Mouse (Mus musculus): ENCODE results near the gene Isg15.
A peak's percentile ranks its signal among the peaks of the same experiment; 100 is the strongest.

Gene Isg15

DNA sequence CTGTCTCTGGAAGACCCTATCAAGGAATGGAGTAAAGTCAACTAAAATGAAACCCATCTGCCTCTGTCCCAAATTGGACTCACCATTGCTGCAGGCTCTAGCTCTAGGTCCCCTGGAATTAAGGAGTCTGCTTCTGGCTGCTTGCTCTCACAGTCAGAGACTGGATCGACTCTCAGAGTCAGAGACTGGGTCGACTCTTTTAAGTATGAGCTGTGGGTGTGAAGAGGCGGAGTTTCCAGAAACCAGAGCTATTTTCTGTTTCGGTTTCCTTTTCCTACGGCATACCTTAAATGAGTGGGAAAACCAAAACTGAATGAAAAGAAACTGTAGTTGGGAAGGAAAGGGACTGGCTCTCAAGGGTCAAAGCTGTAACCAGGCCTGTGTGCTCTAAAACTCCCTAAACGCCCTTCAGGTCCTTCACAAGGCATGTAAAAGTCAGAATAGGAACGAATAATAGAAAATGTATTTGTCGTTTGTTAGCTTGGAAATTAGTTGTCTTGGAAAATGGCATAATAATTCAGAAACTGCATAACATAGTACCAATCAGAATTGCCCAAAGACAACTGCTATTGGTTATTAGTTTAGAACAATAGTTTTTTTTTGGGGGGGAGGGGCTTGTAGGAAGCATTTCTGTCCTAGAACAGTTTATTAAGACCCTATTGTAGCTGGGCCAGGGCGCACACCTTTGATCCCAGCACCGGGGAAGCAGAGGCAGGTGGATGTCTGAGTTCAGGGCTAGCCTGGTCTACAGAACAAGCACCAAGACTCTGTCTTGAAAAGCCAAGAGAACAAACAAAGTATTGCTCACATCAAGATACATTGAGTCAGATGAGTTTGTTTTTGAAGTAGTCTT is at the start of gene Isg15:
Gene Isg15, minus strand, starts transcription at position 196 of the 853 bp plus-strand sequence.
- DNase-seq (ENCODE audit: low spot score) = no peak

DNA sequence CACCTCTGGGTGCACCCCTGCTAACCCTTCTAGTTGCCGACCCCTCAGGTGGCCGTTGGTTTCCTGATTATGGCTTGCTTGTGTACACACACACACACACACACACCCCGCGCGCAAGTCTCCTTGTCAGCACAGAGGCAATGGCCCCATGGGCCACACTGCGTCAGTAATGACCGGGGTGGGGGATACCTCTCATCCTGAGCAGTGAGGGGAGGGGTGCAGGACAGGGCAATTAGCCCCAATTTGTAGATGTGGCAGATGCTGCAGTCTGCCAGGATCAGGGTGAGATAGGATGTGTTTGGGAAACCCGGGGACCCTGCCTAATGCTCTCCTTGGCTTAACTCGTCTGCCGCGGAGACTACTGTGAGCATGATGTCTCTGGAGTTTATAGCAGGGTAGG is 48.9 kb upstream of the Isg15 start:
- no peak for DNase-seq (ENCODE audit: low spot score)

DNA sequence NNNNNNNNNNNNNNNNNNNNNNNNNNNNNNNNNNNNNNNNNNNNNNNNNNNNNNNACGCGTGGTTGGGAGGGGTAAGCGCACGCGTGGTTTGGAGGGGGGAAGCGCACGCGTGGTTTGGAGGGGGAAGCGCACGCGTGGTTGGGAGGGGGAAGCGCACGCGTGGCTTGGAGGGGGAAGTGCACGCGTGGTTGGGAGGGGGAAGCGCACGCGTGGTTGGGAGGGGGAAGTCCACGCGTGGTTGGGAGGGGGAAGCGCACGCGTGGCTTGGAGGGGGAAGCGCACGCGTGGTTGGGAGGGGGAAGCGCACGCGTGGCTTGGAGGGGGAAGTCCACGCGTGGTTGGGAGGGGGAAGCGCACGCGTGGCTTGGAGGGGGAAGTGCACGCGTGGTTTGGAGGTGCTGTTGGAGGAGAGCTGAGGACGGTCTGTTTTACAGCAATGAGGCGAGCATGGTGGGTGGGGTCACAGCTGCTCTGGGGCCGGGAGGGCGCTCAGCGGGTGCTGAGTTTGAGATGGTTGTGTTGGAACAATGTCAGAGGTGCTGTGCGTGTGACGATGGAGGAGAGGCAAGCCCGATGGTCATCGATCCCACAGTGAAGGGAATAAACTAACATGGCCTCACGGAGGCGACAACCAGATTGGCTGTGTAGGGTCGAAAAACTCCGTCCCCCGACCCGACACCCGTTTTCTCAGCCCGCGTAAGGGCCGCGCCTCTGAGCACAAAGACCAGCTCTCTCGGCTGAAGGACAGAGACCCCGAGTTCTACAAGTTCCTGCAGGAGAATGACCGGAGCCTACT is 36.2 kb upstream of the Isg15 start:
- no peak for DNase-seq (ENCODE audit: low spot score)

DNA sequence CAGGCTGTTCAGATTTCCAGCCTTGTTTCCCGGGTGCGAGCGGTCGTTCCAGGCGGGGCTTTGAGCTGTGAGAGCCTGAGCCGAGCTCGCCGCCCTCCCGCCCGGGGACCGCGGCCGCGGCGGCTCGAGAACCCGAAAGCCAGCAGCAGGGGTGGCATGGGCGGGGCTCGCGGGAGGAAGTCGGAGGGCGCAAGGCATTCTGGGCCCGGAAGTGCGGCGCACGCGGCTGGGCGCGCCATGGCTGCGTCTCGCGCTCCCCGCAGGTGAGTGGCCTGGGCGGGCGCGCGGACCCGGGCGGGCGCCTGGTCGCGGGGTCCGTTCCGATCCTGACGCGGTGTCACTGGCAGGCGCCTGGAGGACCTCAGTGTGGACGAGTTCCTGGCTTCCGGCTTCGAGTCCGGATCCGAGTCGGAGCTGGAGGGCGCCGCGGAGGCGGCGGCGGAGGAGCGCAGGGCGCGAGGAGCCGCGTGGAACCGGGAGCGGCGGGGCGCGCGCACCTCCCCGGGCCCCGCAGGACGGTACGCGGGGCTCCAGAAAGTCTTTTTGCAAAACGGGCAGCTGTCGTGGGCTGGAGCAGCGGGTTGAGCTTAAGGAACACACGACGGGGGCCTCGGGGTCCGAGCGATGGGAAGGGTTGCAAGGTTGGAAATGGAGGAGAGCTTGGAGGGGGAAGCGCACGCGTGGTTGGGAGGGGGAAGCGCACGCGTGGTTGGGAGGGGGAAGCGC is 35.4 kb upstream of the Isg15 start, which contains the start of gene Noc2l:
Gene Noc2l, plus strand, starts transcription at position 203 of the 726 bp plus-strand sequence.
- DNase-seq (ENCODE audit: low spot score) = peak; percentile 86

DNA sequence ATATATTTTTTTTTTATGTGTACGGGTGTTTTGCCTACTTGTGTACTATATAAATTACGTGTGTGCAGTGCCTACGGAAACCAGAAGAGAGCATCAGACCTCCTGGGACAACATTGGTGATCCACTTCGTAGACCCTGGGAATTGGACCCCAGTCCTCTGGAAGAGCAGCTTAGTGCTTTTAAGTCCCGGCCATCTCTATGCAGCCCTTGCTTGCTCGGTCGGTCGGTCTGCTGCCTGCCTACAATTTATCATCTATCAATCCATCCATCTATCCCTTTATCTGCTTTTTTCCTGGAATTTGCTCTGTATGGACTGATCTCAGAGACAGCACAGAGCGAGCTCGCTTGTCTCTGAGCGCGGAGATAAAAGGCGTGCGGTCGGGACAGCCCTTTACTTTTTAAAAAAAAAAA is 34.7 kb upstream of the Isg15 start:
- no peak for DNase-seq (ENCODE audit: low spot score)

DNA sequence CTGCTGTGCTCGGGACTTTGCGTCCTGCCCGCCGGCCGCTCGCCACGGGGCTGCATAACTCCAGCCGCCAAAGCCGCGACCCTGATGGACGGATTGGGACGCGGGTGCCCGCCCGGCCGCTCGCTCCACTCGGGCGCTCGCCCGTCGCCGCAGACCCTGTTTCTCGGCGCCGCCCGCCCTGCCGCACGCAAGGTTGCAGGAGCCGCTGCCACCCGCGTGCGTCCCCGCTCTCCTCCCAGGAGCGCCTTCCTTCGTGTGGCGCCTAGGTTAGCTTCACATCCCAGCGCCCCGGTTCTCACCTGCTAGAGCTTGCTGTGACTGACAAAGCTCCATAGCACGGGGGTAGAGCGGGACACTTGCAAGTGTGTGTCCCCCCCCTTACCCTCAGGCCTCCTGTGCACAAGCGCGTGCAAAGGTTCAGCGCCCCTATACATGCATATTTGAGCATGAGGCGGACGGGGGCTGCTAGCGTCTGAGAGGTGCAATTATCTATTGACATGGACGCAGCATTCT is 34.1 kb upstream of the Isg15 start, which contains the start of gene Plekhn1:
Gene Plekhn1, minus strand, starts transcription at position 157 of the 513 bp plus-strand sequence.
- DNase-seq (ENCODE audit: low spot score) = peak; percentile 71

DNA sequence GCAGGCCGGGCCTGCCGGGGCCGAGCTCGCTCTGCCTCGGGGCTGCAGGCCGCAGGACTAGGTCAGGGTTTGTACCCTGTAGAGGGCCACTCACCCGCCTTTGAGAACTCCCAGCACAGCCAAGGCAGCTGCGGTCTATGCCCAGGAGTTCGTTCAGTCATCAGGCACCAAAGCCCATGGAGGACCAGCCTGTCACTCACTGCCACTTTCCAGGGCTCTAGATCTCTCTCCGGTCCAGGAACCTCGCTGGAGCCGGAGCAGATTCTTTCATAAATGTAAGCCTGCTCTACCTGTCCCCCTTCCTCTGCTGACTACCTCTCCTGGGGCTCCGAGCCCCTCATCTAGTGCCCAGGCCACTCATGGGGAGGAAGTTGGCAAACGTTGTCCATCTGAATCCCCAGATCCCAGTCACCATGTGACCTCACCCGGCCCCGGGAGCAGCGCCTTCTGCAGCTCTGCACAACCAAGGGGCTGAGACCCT is 33.4 kb upstream of the Isg15 start:
- no peak for DNase-seq (ENCODE audit: low spot score)

DNA sequence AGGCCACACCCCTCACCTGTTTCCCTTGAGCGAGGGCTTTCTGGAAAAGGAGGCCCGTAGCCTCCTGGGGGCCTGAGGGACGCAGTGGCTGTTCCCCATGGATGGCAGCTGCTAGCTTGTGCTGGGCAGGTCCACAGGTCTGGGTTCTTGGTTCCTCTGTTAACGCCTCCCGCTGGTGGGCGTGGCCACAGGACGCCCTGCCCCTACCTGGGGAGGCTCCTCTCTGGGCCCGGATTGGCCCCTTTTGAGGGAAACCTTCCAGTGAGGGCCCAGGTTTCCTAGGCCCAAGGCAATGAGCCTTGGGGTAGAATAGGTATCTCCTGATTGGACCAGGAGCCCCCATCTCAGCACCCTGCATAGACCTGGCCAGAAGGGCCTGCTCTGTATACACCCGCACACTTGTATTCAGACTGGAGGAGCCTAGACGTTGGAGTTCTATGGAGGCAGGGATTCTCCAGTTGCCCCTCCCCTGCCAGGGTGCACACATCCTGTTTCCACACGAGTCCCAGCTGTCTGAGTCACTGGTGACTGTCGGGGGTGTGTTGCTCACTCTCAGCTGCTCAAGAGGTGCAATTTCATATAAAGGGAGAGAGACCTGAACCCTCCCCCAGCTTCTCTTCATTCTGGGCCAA is 27.9 kb upstream of the Isg15 start:
- DNase-seq (ENCODE audit: low spot score) = peak; percentile 62

DNA sequence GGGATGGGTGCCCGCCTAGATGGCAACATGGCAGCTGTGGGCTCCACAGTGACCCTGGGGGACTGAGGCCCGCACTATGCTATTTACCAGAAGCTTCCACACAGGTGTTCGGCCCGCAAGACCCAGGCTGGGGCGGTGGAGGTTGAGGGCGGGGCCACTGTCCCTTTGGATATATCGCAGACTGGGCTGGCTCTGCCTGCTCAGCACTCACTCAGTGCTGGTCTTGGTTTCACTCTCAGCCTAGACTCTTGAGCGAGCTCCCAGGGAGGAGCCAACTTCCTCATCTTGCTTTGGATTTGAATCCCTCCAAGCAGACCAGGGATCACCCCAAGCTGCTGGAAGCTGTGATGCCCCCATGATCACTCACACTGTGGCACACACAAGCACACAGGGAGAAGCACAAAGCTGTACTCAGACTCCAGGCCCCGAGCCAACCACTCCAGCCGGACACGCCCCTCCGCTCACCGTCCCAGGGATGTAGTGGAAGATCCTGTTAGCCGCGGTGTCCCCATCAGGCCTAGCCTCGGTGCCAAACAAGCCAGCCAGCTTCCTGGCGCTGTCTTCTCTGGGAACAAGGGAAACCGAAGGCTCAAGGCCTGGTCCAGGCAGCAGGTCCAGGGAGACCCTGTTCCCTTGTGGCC is 27.3 kb upstream of the Isg15 start:
- peak; percentile 37 for DNase-seq (ENCODE audit: low spot score)

DNA sequence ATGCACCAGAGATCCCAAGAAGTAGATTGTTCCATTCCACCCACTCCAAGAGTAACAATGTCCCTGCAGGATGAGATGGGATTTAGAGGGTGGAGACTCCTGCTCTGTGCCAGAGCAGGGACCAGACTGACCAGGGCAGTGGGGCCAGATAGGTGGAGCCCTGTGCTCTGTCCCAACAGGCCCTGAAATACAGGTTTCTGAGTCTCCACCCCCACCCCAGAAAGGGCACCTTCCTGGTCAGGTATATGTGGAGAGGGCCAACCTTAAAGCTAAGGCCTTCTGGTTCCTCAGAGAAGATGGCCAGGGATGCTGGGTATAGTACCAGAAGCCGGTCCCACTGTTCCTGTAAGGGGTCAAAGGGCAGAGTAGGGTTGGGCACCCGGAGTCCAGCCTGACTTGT is 23.7 kb upstream of the Isg15 start:
- no peak for DNase-seq (ENCODE audit: low spot score)

DNA sequence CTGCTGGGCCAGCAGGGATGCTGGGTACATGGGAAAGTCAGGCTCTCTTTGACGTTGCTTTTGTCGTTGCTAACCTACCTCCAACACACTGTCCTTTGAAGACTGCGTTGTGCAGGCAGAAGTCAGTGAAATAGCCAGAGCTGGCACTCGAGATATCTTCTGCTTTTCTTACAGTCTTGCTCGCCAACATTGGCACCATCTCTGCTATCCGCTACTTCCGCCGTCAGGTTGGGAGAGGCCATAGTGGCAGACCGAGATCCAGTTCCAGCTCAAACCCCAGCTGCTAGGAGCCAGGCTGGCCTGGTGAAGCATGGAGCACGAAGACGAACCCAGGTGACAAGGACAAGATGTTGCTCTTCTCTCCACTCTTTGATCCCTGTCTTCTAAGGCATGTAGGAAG is 19.3 kb upstream of the Isg15 start:
- DNase-seq (ENCODE audit: low spot score) = no peak

DNA sequence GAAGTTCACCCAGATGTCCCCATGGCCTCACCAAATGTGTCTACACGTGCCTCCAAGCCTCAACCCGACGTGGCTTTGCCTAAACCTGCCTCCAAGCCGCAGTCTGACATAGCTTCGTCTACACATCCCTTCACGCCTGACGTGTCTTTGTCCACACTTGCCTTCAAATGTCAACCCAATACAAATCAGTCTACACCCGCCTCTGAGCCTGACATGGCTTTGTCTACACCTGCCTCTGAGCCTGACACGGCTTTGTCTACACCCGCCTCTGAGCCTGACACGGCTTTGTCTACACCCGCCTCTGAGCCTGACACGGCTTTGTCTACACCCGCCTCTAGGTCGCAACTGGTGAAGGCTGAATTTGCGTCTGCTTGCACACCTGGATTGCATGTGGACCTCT is 17.2 kb upstream of the Isg15 start:
- DNase-seq (ENCODE audit: low spot score) = no peak

DNA sequence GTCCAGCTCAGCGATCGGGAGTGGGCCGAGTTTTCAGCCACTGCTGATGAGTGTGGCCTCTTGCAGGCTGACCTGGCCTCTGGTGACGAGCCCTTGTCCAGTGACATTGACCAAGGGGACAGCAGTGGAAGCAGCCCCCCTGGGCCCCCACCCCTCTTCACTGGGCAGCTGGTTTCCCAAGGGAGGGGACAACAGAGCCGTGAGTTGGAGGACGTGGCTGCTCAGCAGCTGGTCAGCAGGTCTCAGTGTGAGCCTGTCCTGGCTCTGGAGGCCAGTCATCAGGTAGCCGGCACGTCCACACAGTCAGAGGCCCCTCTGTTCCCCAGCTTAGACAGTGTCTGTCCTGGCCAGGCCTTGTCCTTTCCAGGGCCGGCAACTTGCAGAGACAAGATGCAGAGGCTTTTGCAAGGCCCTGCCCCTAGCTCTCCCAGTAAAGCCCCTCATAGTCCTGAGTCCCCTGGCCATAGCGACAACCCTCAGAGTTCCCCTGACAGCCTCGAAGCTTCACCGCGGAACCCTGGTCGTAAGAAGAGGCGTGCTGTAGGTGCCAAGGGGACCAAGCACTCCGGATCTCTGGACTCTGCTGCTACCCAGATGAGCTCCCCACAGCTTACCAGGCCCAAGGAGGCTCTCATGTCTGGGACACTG is 16.5 kb upstream of the Isg15 start:
- DNase-seq (ENCODE audit: low spot score) = no peak

DNA sequence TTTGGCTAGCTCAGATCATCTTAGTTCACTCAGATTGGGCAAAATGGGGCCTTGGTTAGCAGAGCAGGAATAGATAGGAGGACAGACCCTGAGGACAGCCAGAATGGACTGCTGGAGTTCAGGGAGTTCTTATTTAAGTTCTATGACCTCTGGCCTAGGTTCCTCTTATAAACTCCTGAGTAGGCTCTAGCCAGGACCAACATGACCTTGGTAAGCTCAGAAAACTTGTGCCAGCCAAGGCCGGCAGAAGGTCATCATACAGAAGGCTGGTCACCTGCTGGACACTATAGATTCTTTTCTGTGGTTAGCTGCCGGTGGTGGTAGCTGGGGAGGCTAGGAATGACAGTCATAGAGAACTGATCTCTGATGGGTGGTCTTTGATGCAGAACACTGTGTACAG is 15.6 kb upstream of the Isg15 start:
- DNase-seq (ENCODE audit: low spot score) = no peak

DNA sequence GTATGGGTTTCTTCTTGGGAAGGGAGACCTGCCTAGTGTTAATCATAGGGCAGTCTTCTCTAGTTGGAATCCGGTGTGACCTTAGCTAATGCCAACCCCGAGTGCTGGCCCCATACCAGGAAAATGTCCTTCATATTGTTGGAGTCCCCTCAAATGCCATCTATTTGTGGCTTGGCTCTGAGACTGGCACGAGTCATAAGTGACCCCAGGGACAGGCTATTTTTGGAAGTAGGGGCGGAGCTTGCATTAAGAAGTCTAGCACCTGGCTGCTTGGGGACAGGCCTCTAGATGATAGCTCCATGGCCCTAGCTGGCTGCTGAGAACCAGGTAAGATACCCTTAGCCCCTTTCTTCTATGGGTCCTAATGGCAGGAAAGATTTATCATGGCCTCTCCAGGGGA is 15.0 kb upstream of the Isg15 start, which contains the start of gene Perm1:
Gene Perm1, plus strand, starts transcription at position 220 of the 400 bp plus-strand sequence.
- DNase-seq (ENCODE audit: low spot score) = no peak

DNA sequence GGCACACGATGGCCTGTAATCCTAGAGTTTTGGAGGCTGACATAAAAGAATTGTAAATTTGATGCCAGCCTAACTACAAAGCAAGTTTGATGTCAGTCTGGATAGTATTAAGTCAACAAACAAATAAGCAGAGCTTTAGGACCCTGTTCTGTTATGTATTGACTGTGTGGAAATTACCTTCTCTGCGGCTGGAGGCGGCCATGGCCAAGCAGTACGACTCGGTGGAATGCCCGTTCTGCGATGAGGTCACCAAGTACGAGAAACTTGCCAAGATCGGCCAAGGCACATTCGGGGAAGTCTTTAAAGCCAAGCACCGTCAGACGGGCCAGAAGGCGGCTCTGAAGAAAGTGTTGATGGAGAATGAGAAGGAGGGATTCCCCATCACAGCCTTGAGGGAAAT is 12.5 kb upstream of the Isg15 start:
- DNase-seq (ENCODE audit: low spot score) = no peak

DNA sequence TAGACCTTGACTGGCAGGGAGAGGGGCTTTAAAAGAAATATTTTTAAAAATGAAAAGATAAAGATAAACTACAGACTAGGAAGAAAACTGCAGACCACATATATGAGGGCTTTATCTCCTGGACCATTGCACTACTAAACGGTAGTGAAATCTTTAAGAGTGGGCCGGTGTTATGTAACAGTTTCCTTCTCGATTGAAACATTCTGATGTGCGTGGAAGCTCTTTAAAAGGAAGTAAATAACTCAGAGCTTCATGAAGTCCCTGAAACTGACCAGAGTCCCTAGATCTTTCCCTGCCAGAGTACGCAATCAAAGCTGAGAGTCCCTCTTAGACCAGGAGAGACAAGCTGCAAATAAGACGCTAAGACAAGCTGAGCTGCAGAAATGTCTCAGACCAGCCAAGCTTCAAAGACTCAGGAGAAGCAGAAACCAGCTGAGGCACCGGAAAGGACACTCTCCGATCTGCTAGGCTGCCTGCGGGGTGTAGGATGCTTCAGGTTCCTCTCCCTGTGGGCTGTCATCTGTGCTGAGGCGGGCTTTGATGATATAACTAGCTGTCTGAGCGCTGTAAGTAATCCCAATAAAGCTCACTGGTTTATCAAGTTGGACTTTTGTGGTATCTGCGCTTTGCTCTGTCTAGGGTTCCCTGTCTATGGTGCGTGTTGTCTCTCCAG is 9.5 kb upstream of the Isg15 start:
- DNase-seq (ENCODE audit: low spot score) = no peak

DNA sequence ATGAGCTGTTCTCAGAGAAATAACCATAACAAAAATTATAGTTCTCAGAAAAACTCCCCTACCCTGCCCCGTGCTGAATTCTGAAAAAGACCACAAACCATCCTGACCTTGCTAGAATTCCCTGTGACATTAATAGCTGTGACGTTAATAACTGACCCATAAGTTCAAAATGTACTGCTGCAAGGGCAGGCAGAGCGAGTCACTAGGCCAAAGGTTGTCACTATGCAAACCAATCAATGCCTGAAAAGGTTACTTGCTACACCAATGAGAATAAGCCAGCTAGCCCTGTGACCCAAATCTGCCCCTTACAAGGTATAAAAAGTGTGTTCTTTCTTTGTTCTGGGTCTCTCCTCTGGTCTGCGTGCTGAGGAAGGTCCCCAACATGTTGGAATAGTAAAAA is 8.3 kb upstream of the Isg15 start:
- DNase-seq (ENCODE audit: low spot score) = no peak

DNA sequence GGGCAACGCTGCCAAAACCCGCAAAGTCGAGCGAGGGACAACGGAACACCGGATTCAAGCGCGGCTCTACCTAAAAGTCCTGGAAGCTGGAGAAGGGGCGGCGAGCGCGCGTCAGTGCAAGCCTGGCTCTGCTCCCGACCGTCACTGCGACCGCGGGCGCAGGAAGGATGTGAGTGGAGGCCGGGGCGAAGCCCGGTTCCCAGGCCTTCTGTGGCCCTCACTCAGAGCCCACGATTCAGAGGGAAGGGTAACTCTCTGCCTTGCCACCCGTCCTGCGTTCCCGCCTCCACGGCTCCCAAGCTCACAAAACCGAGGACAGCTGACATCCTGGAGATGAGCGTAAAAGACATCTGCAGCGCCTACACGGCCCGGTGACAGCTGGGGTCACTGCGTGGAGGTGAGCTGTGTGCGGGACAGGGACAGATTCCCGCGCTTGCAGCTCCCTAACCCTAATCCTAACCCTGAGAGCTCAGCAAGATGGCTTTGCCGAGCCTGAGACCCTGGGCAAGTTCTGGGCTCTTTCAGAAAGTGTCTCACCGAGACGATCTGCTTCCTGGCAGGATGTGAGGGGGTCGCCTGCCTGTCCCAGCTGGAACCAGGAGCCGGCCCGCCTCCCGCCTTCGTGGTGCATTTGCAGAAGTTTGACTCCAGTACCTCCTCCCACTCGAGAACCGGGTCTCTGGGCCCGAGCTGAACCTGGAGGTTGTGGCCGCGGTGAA is 3.0 kb upstream of the Isg15 start:
- DNase-seq (ENCODE audit: low spot score) = no peak
